Mouse (Mus musculus) ES-Bruce4 (cell line): Measurements from ENCODE around the gene Psenen.

Source experiments
- CTCF ChIP-seq: IDR thresholded peaks from one replicate; pipeline ENCODE4 v1.8.1; 2011; ENCODE audit warnings: low read depth, low read length
- POLR2A ChIP-seq: IDR thresholded peaks from one replicate; pipeline ENCODE4 v1.8.1; 2011; ENCODE audit warnings: low read length; ENCODE audit not compliant: insufficient read depth

DNA sequence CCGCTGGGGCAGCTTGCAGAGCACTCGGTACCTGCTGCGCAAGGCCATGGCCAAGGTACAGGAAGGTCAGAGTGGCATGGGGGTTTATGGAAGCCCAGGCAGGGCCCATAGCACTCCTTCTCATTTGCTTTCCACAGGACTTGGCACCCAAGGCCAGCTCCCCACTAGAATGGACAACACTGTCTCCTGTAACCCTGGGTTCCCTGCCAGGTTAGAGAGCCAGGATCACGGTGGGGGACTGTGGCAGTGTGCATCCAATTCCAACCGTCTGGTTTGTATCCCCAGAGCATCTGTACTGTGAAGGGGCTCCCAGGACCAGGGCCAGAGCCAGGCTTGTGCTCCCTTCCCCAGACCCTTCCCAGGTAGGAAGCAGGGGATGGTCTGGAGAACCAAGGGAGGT, 42.6 kb downstream of the Psenen start:
- TF ChIP-seq CTCF (no peak), POLR2A (no peak)
